Mouse (Mus musculus) T-cell, adult 2 months (primary cell): ENCODE measurements at regions not wholly inside any gene's neighbourhood (a gene's known extent, or its start where the extent isn't known, plus 50 kb on each side); places are given as distances from the start of the nearest gene placed in this dataset.
A peak's percentile ranks its signal among the peaks of the same experiment; 100 is the strongest.

Experiments
- DNase-seq: peaks from one replicate; pipeline ENCODE4 v3.0.0; 2022; ENCODE audit warnings: low spot score

DNA sequence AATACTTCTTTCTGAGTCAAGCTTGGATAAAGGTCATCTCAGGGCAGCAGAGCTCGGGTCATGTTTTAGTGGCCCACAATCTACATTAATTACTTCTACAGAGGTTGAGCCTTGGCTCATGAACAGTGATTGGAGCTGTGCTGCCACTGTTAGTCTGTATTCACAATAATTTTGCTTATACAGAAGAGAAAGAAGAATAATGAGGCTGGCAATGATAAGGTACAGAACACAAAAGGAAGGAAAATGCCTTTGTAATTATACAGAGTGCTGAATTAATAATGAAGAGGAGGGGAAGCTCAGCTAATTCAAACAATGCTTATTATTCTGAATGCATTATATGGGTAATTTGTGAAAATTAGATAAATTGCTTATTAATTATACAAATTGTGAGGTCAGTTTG is 573.9 kb upstream of the Cblb start:
- no peak for DNase-seq

DNA sequence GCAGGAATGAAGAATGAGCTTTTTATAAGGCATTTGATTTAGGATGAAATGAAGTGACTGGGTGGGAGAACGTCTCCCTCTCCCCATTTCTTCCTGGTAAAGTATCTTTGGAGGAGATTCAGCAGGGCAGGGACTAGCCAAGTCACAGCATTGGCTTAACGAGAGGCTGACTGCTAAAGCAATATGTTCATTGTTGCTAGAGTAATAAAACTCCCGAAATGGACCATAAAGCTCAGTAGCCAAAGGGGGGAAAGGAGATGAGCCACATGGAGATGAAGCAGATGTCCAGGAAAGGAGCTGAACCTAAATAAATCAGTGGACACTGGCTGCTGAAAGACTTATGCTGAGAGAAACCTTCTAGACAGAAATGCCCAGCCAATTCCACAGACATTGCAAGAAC is 555.3 kb upstream of the Cblb start:
- no peak for DNase-seq

DNA sequence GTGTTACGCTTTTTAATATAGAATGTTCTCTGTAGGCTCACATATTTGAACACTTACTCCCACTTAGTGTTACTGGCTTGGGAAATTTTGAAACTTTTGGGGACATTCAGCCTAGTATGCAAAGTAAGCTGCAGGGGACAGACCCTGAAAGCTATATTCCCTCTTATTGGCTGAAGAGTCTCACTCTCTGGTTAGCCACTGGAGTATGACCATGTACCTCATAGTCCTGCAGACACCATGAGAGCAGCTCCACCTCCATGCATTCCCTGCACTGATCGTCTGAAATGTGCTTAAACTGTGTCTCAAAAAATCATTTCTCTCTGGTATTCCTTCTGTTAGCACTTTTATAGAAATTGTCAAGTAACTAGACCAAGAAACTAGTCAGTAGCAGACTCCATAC is 534.9 kb upstream of the Cblb start:
- no peak for DNase-seq

DNA sequence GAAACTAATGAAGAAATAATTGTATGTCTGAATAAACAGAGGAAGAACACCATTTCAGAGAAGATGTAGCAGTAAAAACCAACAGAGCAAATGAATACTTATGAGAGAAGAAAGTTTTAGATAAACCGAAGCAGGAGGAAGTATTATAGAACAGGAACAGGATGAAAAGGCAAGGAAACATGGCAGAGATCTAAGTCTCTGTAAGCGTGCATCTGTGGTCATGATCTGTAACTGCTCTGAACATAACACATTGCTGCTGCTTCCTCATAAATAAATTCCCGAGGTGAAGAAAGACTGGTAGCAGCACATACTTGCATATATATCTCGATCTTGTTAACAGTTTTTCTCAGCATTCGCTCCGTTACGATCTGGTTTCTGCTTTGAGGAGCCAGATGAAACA is 533.2 kb upstream of the Cblb start:
- DNase-seq, result no peak

DNA sequence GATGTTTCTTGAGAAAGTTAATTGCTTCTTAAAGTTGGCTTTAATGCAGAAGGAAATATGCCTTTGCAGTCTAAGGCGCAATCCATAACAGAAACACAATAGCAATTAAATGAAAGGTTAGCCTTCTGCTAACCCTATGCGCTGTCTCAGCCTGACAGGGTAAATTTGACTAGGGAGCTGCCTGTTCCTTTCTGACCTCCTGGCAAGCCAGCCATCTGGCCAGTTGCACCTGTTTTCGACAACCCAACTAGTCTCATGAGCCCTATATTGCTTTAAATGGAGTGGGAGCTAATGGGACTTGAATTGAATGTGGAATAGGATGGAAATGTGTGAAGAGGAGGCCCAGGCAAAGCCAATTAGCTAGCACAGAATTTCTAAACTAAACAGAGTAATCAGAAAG is 513.9 kb upstream of the Cblb start:
- DNase-seq, result no peak

DNA sequence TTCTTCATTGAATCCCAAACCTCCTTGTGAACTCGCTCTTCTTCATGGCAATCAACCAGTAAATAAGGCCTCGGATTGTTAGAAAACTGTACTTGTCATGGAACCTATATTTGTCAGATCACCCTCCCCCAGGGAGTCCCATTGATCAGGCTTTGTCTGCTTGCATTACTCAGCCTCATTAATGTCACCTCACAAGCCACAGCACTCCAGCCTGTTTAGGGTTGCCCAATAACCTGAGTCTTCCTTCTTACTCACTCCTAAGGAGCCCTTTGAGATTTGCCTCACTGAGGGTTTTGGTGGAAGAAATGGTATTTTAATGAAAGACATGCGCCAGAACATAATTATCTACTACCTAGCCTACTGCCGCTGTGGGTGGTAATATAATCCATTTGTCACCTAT is 510.3 kb upstream of the Cblb start:
- DNase-seq, result no peak

DNA sequence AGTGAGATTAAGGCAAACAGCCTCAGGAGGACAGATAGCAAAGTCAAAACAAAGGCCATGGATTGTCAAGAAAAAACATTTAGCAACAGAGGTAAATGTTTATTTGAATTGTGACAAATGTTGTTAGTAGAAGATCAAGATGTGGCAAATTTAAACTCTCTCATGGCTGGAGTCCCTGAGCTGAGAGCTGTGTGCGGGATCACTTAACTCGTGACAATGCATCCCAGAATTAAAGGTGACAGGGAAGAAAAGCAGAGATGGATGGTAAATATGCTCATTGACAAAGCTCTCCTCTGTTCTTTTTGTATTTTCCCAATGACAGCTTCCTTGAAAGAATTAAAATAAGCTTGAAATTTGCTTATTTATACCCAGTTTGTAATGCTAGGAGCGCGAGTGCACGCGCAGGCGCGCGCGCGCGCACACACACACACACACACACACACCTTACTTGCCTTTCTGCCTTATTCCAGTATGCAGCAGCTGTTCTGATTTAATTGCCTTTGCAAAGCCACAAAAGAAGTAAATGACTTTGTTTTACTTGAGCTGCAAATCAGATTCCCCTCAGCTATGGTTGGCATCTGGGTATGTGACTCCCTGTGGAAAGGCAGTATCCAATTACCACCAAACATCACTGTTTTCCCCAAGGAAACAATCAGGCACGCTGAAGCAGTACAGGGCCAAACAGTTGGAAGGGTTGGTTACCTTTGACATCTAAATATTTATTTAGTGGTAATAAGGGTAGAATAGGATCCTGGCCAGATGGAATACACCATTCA is 509.5 kb upstream of the Cblb start:
- DNase-seq, result no peak

DNA sequence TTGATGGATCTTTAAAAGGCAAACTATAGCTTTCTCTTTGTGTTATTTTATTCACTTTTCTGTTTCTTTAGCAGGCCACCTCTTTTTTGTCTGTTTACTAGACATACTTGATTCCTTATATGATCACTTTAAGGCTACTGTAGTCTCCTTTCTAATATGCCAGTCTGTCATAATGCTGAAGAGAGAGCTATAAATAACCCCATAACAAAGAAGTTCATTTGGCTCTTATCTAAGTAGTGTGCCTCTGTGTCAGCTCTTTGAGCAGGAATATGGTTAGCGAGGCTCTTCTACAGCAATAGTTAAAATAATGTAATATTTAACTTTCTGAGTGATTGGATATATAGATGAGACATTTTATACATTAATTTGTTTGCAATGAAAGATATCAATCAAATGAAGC is 507.0 kb upstream of the Cblb start:
- DNase-seq, result no peak

DNA sequence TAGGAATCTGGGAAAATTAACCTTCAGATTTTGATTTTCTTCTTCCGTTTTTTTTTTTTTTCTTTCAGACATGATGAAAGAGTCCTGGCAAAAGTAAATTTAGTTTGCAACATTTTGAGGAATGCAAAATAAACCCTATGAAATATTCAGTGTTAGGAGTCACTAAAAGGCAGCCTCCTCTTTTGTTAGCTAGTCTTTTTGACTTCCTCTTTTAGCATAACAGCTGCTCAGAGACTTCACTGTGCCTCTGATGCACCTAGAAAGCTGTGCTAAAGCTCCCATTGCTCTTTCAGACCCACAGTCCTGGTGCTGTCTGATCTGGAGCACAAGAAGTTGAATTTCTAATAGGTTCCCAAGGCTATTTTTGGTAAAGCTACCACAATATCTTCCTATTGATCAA is 498.5 kb upstream of the Cblb start:
- no peak for DNase-seq

DNA sequence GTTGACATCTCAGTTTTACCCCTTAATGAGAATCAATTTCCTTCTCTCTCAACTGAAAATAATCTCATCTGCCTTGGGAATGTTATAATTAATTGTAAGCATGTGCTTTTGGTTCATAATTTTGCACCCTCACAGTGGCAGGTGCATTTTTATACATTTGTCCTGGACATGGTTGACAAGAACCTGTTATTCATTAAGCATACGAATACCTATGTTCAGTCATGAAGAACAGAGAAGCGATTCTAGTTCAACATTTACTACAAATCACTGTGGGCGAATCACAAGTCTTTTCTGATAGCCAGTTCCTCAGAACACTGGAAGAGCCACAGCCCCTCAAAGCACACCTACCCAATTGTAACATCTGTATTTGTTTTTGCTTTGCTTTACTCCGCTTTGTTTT is 487.3 kb upstream of the Cblb start:
- no peak for DNase-seq

DNA sequence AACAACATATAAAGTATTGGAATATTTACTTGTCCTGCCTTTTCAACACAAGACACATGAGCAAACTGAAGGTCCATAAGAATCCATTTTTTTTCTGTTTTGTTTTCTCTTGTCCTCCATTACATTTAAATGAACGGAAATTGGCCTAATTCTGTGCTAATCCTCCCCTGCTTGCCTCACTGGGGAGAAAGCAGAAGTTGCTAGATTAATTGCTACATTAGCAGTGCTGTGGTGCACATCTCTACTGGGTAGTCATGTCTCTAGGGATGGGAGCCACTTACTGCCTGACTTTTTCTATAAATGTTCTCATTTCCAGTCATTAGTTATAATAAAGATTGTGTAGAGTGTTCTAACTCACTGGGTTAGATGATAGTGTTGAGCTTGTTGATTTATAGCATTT is 484.0 kb upstream of the Cblb start:
- no peak for DNase-seq

DNA sequence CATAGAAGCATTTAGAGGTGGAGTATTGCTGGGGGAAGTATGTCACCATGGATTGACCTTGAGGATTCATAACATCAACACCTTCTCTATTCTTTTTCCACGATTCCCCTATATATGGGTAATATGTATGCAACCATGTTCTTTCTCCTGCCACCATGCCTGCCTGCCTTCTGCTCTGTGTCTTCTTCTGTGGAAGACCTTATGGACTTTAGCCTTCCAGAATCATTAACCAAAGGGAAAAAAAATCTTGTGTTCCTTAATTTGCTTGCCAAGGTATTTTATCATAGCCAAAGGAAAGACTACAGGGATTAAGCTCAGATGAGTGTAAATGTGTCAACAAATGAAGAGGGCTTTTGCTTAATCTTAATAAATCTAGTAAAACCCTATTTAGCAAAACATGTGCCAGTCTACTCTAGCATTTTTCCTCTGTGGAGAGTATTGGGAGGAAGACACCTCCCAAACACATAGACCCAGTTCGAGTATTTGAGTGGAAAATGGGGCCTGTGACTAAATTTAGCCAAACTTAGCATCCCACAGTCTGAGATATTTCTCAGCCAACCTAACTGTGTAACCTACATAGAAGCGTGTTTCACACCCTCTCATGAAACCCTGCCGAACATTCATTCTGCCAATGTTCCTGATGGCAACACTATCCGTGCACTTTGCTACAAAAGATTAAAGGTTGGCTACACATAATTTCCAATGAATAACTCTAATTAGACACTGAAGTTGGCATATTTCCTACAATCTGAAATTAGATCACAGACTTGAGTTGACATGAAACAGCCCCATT is 468.0 kb upstream of the Cblb start:
- DNase-seq, result no peak

DNA sequence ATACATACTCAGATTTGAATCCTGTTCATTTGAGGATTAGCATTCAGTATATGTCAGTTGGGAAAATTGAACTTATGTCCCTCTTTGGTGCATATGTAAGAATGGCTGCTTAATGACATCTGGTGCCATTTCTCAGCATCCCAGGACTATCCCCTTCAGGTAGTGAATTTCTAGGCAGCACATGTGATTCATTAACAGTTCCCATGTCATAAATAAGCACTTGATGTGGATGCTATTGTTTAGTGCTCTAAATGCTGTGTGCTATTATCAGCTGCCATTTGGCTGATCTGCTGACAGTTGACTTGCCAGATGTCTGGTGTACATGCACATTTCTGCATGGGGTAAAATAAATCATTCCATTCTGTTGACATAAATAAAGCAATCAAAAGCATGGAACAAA is 467.0 kb upstream of the Cblb start:
- no peak for DNase-seq

DNA sequence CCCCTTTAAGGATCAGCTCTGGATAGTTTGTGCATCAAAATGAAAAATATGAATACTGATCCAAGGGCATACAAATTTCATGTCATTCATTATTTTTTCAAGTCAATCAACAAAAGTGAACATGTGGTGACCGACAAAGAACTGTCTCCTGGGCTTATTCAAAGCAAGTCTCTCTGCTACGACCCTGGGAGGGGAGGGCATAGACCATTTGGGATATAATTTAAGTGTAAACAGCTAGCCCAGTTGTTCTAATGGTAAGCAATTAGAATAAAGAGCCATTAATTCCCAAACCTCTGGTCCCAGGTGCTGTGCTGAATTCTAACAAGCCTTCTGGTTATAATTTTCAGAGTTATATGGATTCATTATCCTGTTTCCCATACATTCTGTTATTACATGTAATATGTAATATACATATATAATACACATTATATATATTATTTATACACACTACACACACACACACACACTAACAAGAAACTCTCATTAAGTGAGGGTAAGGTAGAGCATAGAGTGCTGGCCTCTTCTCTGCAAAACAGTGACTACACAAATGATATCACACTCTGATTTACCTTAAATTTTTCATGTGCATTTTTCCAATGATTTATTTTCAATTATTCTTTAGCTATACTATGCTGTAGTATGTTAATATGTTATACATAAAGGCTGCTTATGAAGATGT is 453.0 kb upstream of the Cblb start:
- DNase-seq, result no peak

DNA sequence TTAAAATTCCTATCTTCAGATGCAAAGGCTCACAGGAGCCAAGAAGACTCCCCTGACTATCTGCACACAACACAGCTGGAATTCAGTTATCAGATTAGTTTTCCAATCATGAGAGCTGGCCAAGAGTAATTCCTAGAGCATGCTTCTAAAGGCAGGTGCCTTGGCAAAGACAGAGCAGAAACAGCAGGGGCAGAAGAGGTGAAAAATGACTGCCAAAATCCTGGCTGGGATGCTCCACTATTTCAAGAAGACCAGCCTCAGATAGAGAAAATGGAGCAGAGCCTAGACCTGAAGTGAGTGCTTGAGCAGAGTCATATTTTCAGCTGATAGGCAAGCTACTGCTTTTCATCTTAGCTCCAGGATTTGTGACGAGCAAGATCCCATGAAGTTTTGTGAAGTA is 450.5 kb upstream of the Cblb start:
- DNase-seq, result no peak

DNA sequence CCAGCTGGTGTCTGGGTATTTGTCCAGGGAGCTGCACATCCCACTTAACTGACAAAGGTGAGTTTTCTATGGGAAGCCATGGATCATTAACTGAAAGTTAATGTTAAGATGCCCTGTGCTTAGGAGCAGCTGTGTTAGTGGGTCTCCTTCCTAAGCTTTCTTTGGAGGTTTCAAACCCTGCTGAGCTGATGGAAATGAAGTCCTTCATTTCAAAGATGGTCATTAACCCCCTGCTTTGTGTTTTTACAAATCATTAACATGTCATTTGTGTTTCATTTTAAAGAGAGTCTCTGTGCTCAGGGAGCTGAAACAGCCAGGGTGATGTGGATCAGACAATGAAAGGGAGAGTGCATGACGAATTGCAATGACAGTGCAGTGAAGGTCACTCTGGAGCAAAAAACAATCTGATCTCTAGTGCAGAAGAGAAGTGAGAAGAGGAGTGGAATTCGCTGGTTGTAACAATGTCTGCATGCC is 441.1 kb upstream of the Cblb start:
- no peak for DNase-seq

DNA sequence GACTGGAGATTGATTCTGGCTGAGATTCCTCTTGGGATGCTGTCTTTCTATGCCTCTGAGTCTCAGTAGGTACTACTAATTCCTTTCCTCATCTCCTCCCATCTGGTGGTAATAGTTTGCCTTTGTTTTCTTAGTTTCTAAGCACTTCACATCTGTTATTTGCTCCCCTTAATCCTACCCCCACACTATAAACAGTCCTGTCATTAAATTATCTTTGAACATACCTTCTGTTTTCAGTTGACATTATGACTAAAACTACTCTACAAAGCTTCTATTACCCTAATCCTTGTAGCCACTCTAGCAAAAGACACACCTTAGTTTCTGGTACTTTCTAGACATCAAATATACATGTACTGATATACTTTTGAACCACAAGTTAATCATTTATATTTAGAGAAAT is 413.4 kb upstream of the Cblb start:
- DNase-seq, result no peak

DNA sequence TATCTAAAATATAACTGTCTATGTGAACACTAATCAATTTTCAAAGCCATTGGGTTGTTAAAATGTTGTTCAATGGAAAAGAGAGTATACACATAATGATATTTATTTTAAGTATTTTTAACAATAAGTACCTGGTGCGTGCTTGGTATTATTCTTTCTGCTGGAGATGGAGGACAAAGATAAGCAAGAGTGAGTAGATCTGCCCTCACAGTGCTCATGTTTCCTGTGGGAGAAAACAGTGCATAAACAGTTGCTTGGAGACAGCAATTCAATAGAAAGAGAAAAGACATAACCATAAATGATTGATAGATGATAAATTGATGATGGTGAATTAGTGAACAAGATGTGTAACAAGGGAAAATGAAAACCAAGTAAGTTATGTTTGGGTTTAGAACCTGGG is 384.4 kb upstream of the Cblb start:
- DNase-seq, result no peak

DNA sequence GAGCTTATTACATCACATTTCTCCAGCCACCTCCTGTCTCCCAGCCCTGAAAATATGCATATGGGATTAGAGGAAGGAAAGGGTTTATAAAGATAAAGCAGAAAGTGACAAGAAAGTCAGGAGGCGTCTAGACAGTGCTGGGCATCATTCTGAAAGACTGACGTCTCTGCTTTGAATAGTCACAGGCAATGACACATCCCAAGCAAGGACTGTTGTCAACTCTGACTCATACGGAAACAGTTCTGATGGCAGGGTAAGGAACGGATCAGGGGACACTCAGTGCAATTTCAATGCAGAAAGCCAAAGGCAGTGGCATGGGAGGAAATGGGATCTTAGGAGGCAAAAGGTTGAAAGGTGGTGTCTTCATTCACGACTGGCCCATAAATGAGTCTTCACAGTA is 380.9 kb upstream of the Cblb start:
- no peak for DNase-seq

DNA sequence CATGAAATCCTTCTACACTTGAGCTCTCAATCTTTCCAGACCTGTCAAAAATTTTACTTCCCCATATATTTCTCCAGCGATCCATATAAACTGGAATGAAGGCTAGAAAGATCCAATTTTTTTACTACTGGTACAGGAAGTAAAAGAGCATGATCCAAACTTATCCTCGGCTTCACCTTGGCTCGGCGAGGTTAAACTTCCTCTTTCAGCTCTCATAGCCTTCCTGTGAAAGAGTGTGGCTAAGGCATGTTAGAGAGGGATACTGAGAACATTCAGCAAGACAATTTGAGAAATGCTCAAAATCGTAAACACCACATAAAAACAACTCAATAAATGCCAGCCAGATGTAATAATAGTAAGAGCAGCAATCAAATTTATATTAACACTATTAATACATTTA is 380.3 kb upstream of the Cblb start:
- no peak for DNase-seq

DNA sequence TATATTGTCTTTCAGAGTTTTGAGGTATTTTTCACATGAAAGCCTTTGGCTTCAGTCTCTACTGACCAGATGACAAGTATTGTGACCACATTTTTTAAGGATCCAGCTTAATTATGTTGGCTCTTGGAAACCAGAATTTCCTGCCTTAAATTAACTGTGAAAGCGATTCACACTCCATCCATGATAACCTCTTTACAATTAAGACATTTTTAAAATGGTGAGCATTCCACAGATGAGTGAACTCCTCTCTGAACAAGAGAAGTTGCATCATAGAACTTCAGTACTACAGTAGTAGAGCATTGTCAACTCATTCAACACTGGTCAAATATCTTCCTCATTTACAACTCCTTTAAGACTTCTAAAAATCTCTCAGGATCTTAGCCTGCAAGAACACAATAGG is 369.3 kb upstream of the Cblb start:
- no peak for DNase-seq

DNA sequence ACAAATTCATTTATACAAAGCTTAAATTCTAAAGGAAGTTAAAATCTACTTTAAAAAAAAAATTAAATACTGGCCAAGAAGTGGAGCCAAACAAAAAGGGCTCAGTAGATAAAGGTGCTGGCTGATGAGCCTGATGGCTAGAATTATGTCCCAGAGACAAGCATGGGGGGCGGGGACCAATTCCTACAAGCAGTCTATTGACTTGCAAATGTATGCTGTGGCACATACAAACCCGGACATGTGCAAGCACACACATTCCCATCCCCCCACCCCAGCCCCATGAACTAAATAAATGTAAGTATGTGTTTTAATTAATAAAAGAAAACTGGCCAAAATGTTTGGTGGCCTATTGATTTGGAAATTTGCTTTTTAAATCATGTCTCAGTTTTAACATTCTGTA is 366.7 kb upstream of the Cblb start:
- DNase-seq, result no peak

DNA sequence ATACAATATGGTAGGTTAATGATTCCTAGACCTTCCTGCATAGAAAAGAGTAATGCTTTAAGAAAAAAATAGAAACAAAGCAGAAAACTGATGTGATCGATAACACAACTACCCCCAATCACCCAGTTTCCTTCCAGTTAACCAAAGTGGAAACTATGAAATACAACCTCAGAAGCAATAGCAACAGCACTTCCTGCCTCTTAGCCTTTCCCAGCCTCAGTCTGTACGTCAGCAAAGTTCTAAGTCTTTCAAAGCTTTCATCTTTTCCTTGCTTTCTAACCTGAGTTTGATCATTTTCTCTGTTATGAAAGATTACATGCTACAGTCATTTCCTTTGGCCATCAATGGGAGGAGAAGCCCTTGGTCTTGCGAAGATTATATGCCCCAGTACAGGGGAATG is 355.9 kb upstream of the Cblb start:
- peak; percentile 74 for DNase-seq
